Comparison of ENCODE assay signal across 25 mouse cellular contexts in genomic region chr11:104235881-104236280, GRCm38 (mm10). TPM values are rescaled to one million over a fixed set of nuclear protein-coding genes. Genes with fewer than 3 reads are reported as not detected.
DNase-seq lines count a peak whose midpoint lies in the region; ATAC-seq and TF ChIP-seq lines count a peak whose summit lies in the region.
"Had no signal": no experiment of that assay in that cellular context is flagged by ENCODE, and none has a peak within 500 bp of the region (broad histone marks: within the 10 kb centered on the region; RNA-seq: fewer than 3 reads in every experiment).

No protein-coding gene starts in this region.

- no peak for DNase-seq in forebrain, embryonic 10.5 days (ENCODE audit: extremely low spot score, low spot score)
- no peak for DNase-seq in forebrain, postnatal 0 days
- DNase-seq in thymus, postnatal 14 days = no peak
- DNase-seq in lung, postnatal 0 days (ENCODE audit: low spot score) = no peak
- DNase-seq: adrenal gland, postnatal 36 days; heart, adult 18-20 months; kidney, adult 18-20 months; kidney, postnatal 10 days; liver, embryonic 13.5 days; right cerebral cortex, postnatal 14 days had no signal

- H3K36me3 ChIP-seq in forebrain, embryonic 15.5 days = no peaks in the 10 kb centered on the region
- no peaks in the 10 kb centered on the region for H3K36me3 ChIP-seq in forebrain, embryonic 10.5 days (replicated peaks)
- no peaks in the 10 kb centered on the region for H3K36me3 ChIP-seq in forebrain, postnatal 0 days (ENCODE audit: insufficient read depth)
- H3K36me3 ChIP-seq in midbrain, embryonic 15.5 days (replicated peaks) = no peaks in the 10 kb centered on the region
- H3K36me3 ChIP-seq in lung, postnatal 0 days (ENCODE audit: insufficient read depth, low read length) = no peaks in the 10 kb centered on the region
- H3K36me3 ChIP-seq: embryonic facial prominence, embryonic 12.5 days; heart, embryonic 15.5 days; limb, embryonic 12.5 days; liver, embryonic 13.5 days had no signal

- 70% methylated on average over 2 of the region's 2 CpGs for WGBS in forebrain, embryonic 15.5 days
- 68% methylated on average over 2 of the region's 2 CpGs for WGBS in forebrain, embryonic 10.5 days
- 57% methylated on average over 2 of the region's 2 CpGs for WGBS in forebrain, postnatal 0 days
- 73% methylated on average over 2 of the region's 2 CpGs for WGBS in midbrain, embryonic 15.5 days
- whole genome bisulfite sequencing in lung, postnatal 0 days = 68% methylated on average over 2 of the region's 2 CpGs

- no peak overlapping the region for H3K9ac ChIP-seq in forebrain, embryonic 15.5 days (replicated peaks)
- H3K9ac ChIP-seq in forebrain, postnatal 0 days = no peak overlapping the region; the same call in 1 of the 2 replicates
- H3K9ac ChIP-seq in midbrain, embryonic 15.5 days = no peak overlapping the region; the same call in 1 of the 2 replicates
- H3K9ac ChIP-seq in lung, postnatal 0 days (replicated peaks; ENCODE audit: low read depth) = no peak overlapping the region
- H3K9ac ChIP-seq: embryonic facial prominence, embryonic 12.5 days; heart, embryonic 15.5 days; limb, embryonic 12.5 days; liver, embryonic 13.5 days had no signal

- H3K4me2 ChIP-seq in forebrain, embryonic 15.5 days (replicated peaks) = peak overlapping the region; percentile 80
- peak overlapping the region; percentile 84 for H3K4me2 ChIP-seq in forebrain, postnatal 0 days (ENCODE audit: low read depth)
- H3K4me2 ChIP-seq in midbrain, embryonic 15.5 days = peak overlapping the region; percentile 66
- H3K4me2 ChIP-seq in lung, postnatal 0 days (replicated peaks; ENCODE audit: low read depth, low read length) = no peak overlapping the region
- H3K4me2 ChIP-seq: embryonic facial prominence, embryonic 12.5 days; heart, embryonic 15.5 days; limb, embryonic 12.5 days; liver, embryonic 13.5 days had no signal

- peak overlapping the region; percentile 72; the same call in 1 of the 2 replicates for H3K4me3 ChIP-seq in forebrain, embryonic 15.5 days
- H3K4me3 ChIP-seq in forebrain, embryonic 10.5 days = no peak overlapping the region
- no peak overlapping the region for H3K4me3 ChIP-seq in cortical plate, adult 2 months (ENCODE audit: insufficient read depth, low read length)
- peak overlapping the region; percentile 73 for H3K4me3 ChIP-seq in forebrain, postnatal 0 days (ENCODE audit: low read depth, low read length)
- H3K4me3 ChIP-seq in midbrain, embryonic 15.5 days = peak overlapping the region; percentile 70
- H3K4me3 ChIP-seq in lung, postnatal 0 days (ENCODE audit: low read depth, low read length) = no peak overlapping the region
- H3K4me3 ChIP-seq: embryonic facial prominence, embryonic 12.5 days; heart, embryonic 15.5 days; limb, embryonic 12.5 days; liver, embryonic 13.5 days; megakaryocyte, embryonic 14.5 days had no signal

- no peaks in the 10 kb centered on the region for H3K9me3 ChIP-seq in forebrain, embryonic 15.5 days
- H3K9me3 ChIP-seq in forebrain, embryonic 10.5 days = no peaks in the 10 kb centered on the region
- no peaks in the 10 kb centered on the region for H3K9me3 ChIP-seq in forebrain, postnatal 0 days (ENCODE audit: low read length)
- H3K9me3 ChIP-seq in midbrain, embryonic 15.5 days = no peaks in the 10 kb centered on the region
- no peaks in the 10 kb centered on the region for H3K9me3 ChIP-seq in lung, postnatal 0 days (ENCODE audit: low read length)
- H3K9me3 ChIP-seq: embryonic facial prominence, embryonic 12.5 days; heart, embryonic 15.5 days; limb, embryonic 12.5 days; liver, embryonic 13.5 days; megakaryocyte, embryonic 14.5 days had no signal

- H3K27ac ChIP-seq in forebrain, embryonic 15.5 days (replicated peaks) = no peak overlapping the region
- H3K27ac ChIP-seq in forebrain, embryonic 10.5 days = no peak overlapping the region
- peak overlapping the region; percentile 65; the same call in 1 of the 2 replicates for H3K27ac ChIP-seq in cortical plate, adult 2 months (ENCODE audit: insufficient read depth, low read length)
- H3K27ac ChIP-seq in forebrain, postnatal 0 days (ENCODE audit: low read depth, low read length) = no peak overlapping the region
- no peak overlapping the region for H3K27ac ChIP-seq in midbrain, embryonic 15.5 days
- no peak overlapping the region for H3K27ac ChIP-seq in lung, postnatal 0 days (ENCODE audit: low read length)
- H3K27ac ChIP-seq: embryonic facial prominence, embryonic 12.5 days; heart, embryonic 15.5 days; limb, embryonic 12.5 days; liver, embryonic 13.5 days had no signal

- ATAC-seq in forebrain, embryonic 15.5 days (replicated peaks) = no peak
- ATAC-seq in forebrain, postnatal 0 days = no peak
- ATAC-seq in midbrain, embryonic 15.5 days (replicated peaks) = no peak
- no peak for ATAC-seq in lung, postnatal 0 days
- ATAC-seq: activated CD4-positive, CD25-positive, alpha-beta regulatory T cell, adult 4 months; Patski had no signal

- peaks cover 51% of the 10 kb centered on the region for H3K4me1 ChIP-seq in forebrain, embryonic 15.5 days
- H3K4me1 ChIP-seq in forebrain, embryonic 10.5 days = peaks cover 47% of the 10 kb centered on the region
- peaks cover 13% of the 10 kb centered on the region for H3K4me1 ChIP-seq in cortical plate, adult 2 months (ENCODE audit: control insufficient read depth, insufficient read depth, low read length)
- H3K4me1 ChIP-seq in forebrain, postnatal 0 days (ENCODE audit: insufficient read depth) = peaks cover 27% of the 10 kb centered on the region
- peaks cover 49% of the 10 kb centered on the region for H3K4me1 ChIP-seq in midbrain, embryonic 15.5 days
- peaks cover 4% of the 10 kb centered on the region; the same call in 1 of the 2 replicates for H3K4me1 ChIP-seq in lung, postnatal 0 days (ENCODE audit: insufficient read depth, low read depth, low read length)

- no peaks in the 10 kb centered on the region for H3K27me3 ChIP-seq in forebrain, embryonic 15.5 days
- peaks cover 70% of the 10 kb centered on the region for H3K27me3 ChIP-seq in forebrain, embryonic 10.5 days (ENCODE audit: poor library complexity, severe bottlenecking)
- no peaks in the 10 kb centered on the region for H3K27me3 ChIP-seq in forebrain, postnatal 0 days (ENCODE audit: insufficient read depth, low read length)
- H3K27me3 ChIP-seq in midbrain, embryonic 15.5 days (replicated peaks) = no peaks in the 10 kb centered on the region
- peaks cover 22% of the 10 kb centered on the region for H3K27me3 ChIP-seq in lung, postnatal 0 days (replicated peaks; ENCODE audit: insufficient read depth, low read length)
- H3K27me3 ChIP-seq: Patski had no signal

- no peak for TF ChIP-seq EP300 in lung, postnatal 0 days (IDR thresholded peaks at IDR 0.05)

- no peak for TF ChIP-seq POLR2A in cortical plate, adult 2 months (IDR thresholded peaks at IDR 0.05; ENCODE audit: extremely low read depth, insufficient read depth, low read length)

- no peak for TF ChIP-seq CTCF in cortical plate, adult 2 months (IDR thresholded peaks at IDR 0.05; ENCODE audit: extremely low read depth, insufficient read depth, low read length)
- TF ChIP-seq CTCF in forebrain, postnatal 0 days (IDR thresholded peaks at IDR 0.05; ENCODE audit: low read depth) = no peak
- no peak for TF ChIP-seq CTCF in lung, postnatal 0 days (IDR thresholded peaks at IDR 0.05)

RNA-seq across cellular contexts. Expression of gene Mapt, which starts 4.7 kb away (rescaled TPM):
- polyA plus RNA-seq in forebrain, embryonic 15.5 days (2015; fragmentation: Nextera tagmentation; extraction: Ambion mirVana) = 672 and 718 TPM in 2 replicates
- 2.9 and 8.1 TPM in 2 replicates for polyA plus RNA-seq in forebrain, embryonic 10.5 days (2016; fragmentation: Nextera tagmentation; extraction: Ambion mirVana)
- polyA plus RNA-seq in cortical plate, adult 2 months (2012; rRNA removed) = 270 and 278 TPM in 2 replicates
- 582 and 641 TPM in 2 replicates for total RNA-seq in forebrain, postnatal 0 days (2014; rRNA removed)
- polyA plus RNA-seq in forebrain, postnatal 0 days (2015; fragmentation: Nextera tagmentation; extraction: Ambion mirVana) = 985 and 1,388 TPM in 2 replicates
- 1,028 and 1,112 TPM in 2 replicates for polyA plus RNA-seq in midbrain, embryonic 15.5 days (2015; fragmentation: Nextera tagmentation; extraction: Ambion mirVana)
- 15.9 and 23.3 TPM in 2 replicates for polyA plus RNA-seq in lung, postnatal 0 days (2015; fragmentation: Nextera tagmentation; extraction: Ambion mirVana)
- total RNA-seq: common myeloid progenitor, adult 5-6 weeks; hematopoietic stem cell, adult 5-6 weeks had no signal

RNA-seq across cellular contexts. Expression of gene Sppl2c, which starts 49.8 kb away (rescaled TPM):
- polyA plus RNA-seq in forebrain, embryonic 15.5 days (2015; fragmentation: Nextera tagmentation; extraction: Ambion mirVana) = not detected in 2 replicates
- polyA plus RNA-seq in forebrain, embryonic 10.5 days (2016; fragmentation: Nextera tagmentation; extraction: Ambion mirVana) = not detected in 2 replicates
- polyA plus RNA-seq in cortical plate, adult 2 months (2012; rRNA removed) = not detected in 2 replicates
- total RNA-seq in forebrain, postnatal 0 days (2014; rRNA removed) = 0.19 TPM in 1 of 2 replicates, not detected in the other
- not detected in 2 replicates for polyA plus RNA-seq in forebrain, postnatal 0 days (2015; fragmentation: Nextera tagmentation; extraction: Ambion mirVana)
- not detected in 2 replicates for polyA plus RNA-seq in midbrain, embryonic 15.5 days (2015; fragmentation: Nextera tagmentation; extraction: Ambion mirVana)
- not detected in 2 replicates for polyA plus RNA-seq in lung, postnatal 0 days (2015; fragmentation: Nextera tagmentation; extraction: Ambion mirVana)
- total RNA-seq: adrenal gland, postnatal 36 days; common myeloid progenitor, adult 5-6 weeks; gastrocnemius, adult 8-10 months; heart, adult 18-20 months; hematopoietic stem cell, adult 5-6 weeks; layer of hippocampus, adult 8-10 months had no signal
- polyA plus RNA-seq: activated CD4-positive, CD25-positive, alpha-beta regulatory T cell, adult 4 months; embryonic facial prominence, embryonic 12.5 days; heart, embryonic 15.5 days; limb, embryonic 12.5 days; liver, embryonic 13.5 days; lung, embryonic 16.5 days; Patski; stomach, embryonic 16.5 days had no signal

Comparison
In these comparisons a context has a peak if more than half of its experiments do, and no peak if none do; other contexts are left out.
1. H3K4me3 ChIP-seq: peak in forebrain, embryonic 15.5 days (single experiment), forebrain, postnatal 0 days (single experiment) and midbrain, embryonic 15.5 days (single experiment); none in forebrain, embryonic 10.5 days (single experiment), cortical plate, adult 2 months (single experiment) and lung, postnatal 0 days (single experiment).
2. RNA of gene Mapt, which starts 4.7 kb away (polyA plus RNA-seq): 985 to 1,388 TPM in forebrain, postnatal 0 days, 1,028 to 1,112 TPM in midbrain, embryonic 15.5 days, 672 to 718 TPM in forebrain, embryonic 15.5 days and 270 to 278 TPM in cortical plate, adult 2 months; 15.9 to 23.3 TPM in lung, postnatal 0 days and 2.9 to 8.1 TPM in forebrain, embryonic 10.5 days; every median in the first group is over 10 times any median in the second.